Mouse (Mus musculus): ENCODE data around the gene Crx. TPM values are rescaled to one million over a fixed set of nuclear protein-coding genes. Genes with fewer than 3 reads are reported as not detected.

The Crx gene
- total and polyA plus RNA-seq, 2 experiments: not detected

GRCm38 (mm10) chr7:15910521-15910920, 30.8 kb upstream of the Crx start:
- Histone ChIP-seq H3K9ac (ENCODE audit: low read depth, low read length) (no peak overlapping the region), H3K4me3 (ENCODE audit: insufficient read depth, low read depth, low read length) (no peak overlapping the region), H3K4me1 (ENCODE audit: control insufficient read depth, insufficient read depth, low read length) (no peaks in the 10 kb centered on the region), H3K36me3 (ENCODE audit: control insufficient read depth, insufficient read depth, low read length) (no peaks in the 10 kb centered on the region), H3K27ac (replicated peaks; ENCODE audit: insufficient read depth, low read depth, low read length) (no peak overlapping the region), H3K79me2 (ENCODE audit: control insufficient read depth, insufficient read depth, low read length) (no peaks in the 10 kb centered on the region), H3K27me3 (ENCODE audit: control insufficient read depth, insufficient read depth, low read length) (no peaks in the 10 kb centered on the region)
- DNase-seq (ENCODE audit: extremely low read depth, low read depth, low spot score): no peak
- TF ChIP-seq CTCF (IDR thresholded peaks at IDR 0.05; ENCODE audit: low read depth, low read length): no peak
- TF ChIP-seq POLR2A (IDR thresholded peaks at IDR 0.05; ENCODE audit: extremely low read depth, insufficient read depth, low read length): no peak
- WGBS: 86% methylated on average over 5 of the region's 5 CpGs

- H3K27ac ChIP-seq (replicated peaks; ENCODE audit: insufficient read depth, low read depth, low read length): no peak overlapping the region
- H3K27me3 ChIP-seq (ENCODE audit: control insufficient read depth, insufficient read depth, low read length): no peaks in the 10 kb centered on the region
- H3K4me3 ChIP-seq (ENCODE audit: insufficient read depth, low read depth, low read length): no peak overlapping the region
- H3K9ac ChIP-seq (ENCODE audit: low read depth, low read length): no peak overlapping the region
- H3K36me3 ChIP-seq (ENCODE audit: control insufficient read depth, insufficient read depth, low read length): no peaks in the 10 kb centered on the region
- no peak for DNase-seq (ENCODE audit: extremely low read depth, low read depth, low spot score)
- whole genome bisulfite sequencing: 80% methylated on average over 8 of the region's 8 CpGs
- no peaks in the 10 kb centered on the region for H3K4me1 ChIP-seq (ENCODE audit: control insufficient read depth, insufficient read depth, low read length)
- H3K79me2 ChIP-seq (ENCODE audit: control insufficient read depth, insufficient read depth, low read length): no peaks in the 10 kb centered on the region
- no peak for TF ChIP-seq POLR2A (IDR thresholded peaks at IDR 0.05; ENCODE audit: extremely low read depth, insufficient read depth, low read length)
- no peak for TF ChIP-seq CTCF (IDR thresholded peaks at IDR 0.05; ENCODE audit: low read depth, low read length)
Observed at GRCm38 (mm10) chr7:15907971-15908590, 28.3 kb upstream of the Crx start.

GRCm38 (mm10) chr7:15906602-15907001, 26.8 kb upstream of the Crx start:
- no peak for TF ChIP-seq POLR2A (IDR thresholded peaks at IDR 0.05; ENCODE audit: extremely low read depth, insufficient read depth, low read length)
- no peak for TF ChIP-seq CTCF (IDR thresholded peaks at IDR 0.05; ENCODE audit: low read depth, low read length)
- no peak overlapping the region for H3K27ac ChIP-seq (replicated peaks; ENCODE audit: insufficient read depth, low read depth, low read length)
- 92% methylated on average over 1 of the region's 1 CpGs for WGBS
- H3K4me3 ChIP-seq (ENCODE audit: insufficient read depth, low read depth, low read length): no peak overlapping the region
- no peaks in the 10 kb centered on the region for H3K27me3 ChIP-seq (ENCODE audit: control insufficient read depth, insufficient read depth, low read length)
- H3K9ac ChIP-seq (ENCODE audit: low read depth, low read length): no peak overlapping the region
- no peaks in the 10 kb centered on the region for H3K36me3 ChIP-seq (ENCODE audit: control insufficient read depth, insufficient read depth, low read length)
- no peak for DNase-seq (ENCODE audit: extremely low read depth, low read depth, low spot score)
- H3K4me1 ChIP-seq (ENCODE audit: control insufficient read depth, insufficient read depth, low read length): no peaks in the 10 kb centered on the region
- no peaks in the 10 kb centered on the region for H3K79me2 ChIP-seq (ENCODE audit: control insufficient read depth, insufficient read depth, low read length)

DNA sequence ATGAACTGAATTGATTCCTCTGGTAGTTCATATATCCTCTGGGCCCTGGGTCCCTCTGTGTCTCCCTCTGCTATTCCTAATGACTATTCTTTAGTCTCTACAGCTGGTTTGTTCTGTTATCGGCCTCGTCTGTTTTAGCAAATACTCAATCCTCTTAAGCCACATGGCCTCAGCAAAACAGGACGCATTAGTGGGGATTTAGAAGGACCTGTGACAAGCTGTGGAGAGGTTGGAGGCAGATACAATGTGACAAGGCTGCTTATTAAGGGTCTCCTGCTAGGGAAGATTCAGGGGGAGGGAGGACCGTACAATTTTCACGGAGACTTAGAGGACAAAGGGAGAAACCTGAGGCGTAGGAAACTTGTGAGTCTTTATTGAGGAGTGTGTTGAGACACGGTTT, 26.1 kb upstream of the Crx start:
- WGBS: 80% methylated on average over 7 of the region's 7 CpGs
- TF ChIP-seq CTCF (IDR thresholded peaks at IDR 0.05; ENCODE audit: low read depth, low read length): no peak
- Histone ChIP-seq H3K27me3 (ENCODE audit: control insufficient read depth, insufficient read depth, low read length) (no peaks in the 10 kb centered on the region), H3K4me1 (ENCODE audit: control insufficient read depth, insufficient read depth, low read length) (no peaks in the 10 kb centered on the region), H3K36me3 (ENCODE audit: control insufficient read depth, insufficient read depth, low read length) (no peaks in the 10 kb centered on the region), H3K27ac (replicated peaks; ENCODE audit: insufficient read depth, low read depth, low read length) (no peak overlapping the region), H3K9ac (ENCODE audit: low read depth, low read length) (no peak overlapping the region), H3K79me2 (ENCODE audit: control insufficient read depth, insufficient read depth, low read length) (no peaks in the 10 kb centered on the region), H3K4me3 (ENCODE audit: insufficient read depth, low read depth, low read length) (no peak overlapping the region)
- no peak for DNase-seq (ENCODE audit: extremely low read depth, low read depth, low spot score)

- Histone ChIP-seq H3K9ac (ENCODE audit: low read depth, low read length) (no peak overlapping the region), H3K27ac (replicated peaks; ENCODE audit: insufficient read depth, low read depth, low read length) (no peak overlapping the region), H3K27me3 (ENCODE audit: control insufficient read depth, insufficient read depth, low read length) (no peaks in the 10 kb centered on the region), H3K4me1 (ENCODE audit: control insufficient read depth, insufficient read depth, low read length) (no peaks in the 10 kb centered on the region), H3K4me3 (ENCODE audit: insufficient read depth, low read depth, low read length) (no peak overlapping the region), H3K36me3 (ENCODE audit: control insufficient read depth, insufficient read depth, low read length) (no peaks in the 10 kb centered on the region), H3K79me2 (ENCODE audit: control insufficient read depth, insufficient read depth, low read length) (no peaks in the 10 kb centered on the region)
- no peak for TF ChIP-seq CTCF (IDR thresholded peaks at IDR 0.05; ENCODE audit: low read depth, low read length)
- no peak for TF ChIP-seq POLR2A (IDR thresholded peaks at IDR 0.05; ENCODE audit: extremely low read depth, insufficient read depth, low read length)
- 74% methylated on average over 9 of the region's 9 CpGs for WGBS
- no peak for DNase-seq (ENCODE audit: extremely low read depth, low read depth, low spot score)
Observed at GRCm38 (mm10) chr7:15901366-15902048, 21.7 kb upstream of the Crx start.

DNA sequence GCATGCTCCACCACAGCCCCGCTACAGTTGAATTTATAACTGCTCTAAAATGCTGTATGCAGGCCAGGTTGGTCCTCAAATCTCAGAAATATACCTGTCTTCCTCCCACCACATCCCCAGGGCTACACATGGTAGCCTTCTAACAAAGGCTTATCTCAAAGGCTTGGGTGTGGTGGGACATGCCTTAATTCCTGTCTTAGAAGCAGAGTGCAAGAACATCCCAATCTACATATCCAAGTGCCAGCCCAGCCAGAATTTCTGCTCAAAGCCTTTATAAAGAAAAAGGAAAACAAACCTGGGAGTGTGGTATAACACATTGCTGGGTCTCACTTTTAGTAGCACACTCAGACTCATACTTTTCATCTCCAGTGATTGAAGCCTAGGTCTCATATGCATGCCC, 14.5 kb upstream of the Crx start:
- Histone ChIP-seq H3K79me2 (ENCODE audit: control insufficient read depth, insufficient read depth, low read length) (no peaks in the 10 kb centered on the region), H3K27ac (replicated peaks; ENCODE audit: insufficient read depth, low read depth, low read length) (no peak overlapping the region), H3K9ac (ENCODE audit: low read depth, low read length) (no peak overlapping the region), H3K36me3 (ENCODE audit: control insufficient read depth, insufficient read depth, low read length) (no peaks in the 10 kb centered on the region), H3K27me3 (ENCODE audit: control insufficient read depth, insufficient read depth, low read length) (no peaks in the 10 kb centered on the region), H3K4me3 (ENCODE audit: insufficient read depth, low read depth, low read length) (no peak overlapping the region), H3K4me1 (ENCODE audit: control insufficient read depth, insufficient read depth, low read length) (no peaks in the 10 kb centered on the region)
- whole genome bisulfite sequencing: 76% methylated on average over 1 of the region's 1 CpGs
- DNase-seq (ENCODE audit: extremely low read depth, low read depth, low spot score): no peak
- TF ChIP-seq CTCF (IDR thresholded peaks at IDR 0.05; ENCODE audit: low read depth, low read length): no peak
- no peak for TF ChIP-seq POLR2A (IDR thresholded peaks at IDR 0.05; ENCODE audit: extremely low read depth, insufficient read depth, low read length)
